Mouse (Mus musculus) bone marrow macrophage, adult 2 months (primary cell): ENCODE data around the gene Ripor3.

ENCODE experiments used
- CTCF ChIP-seq: IDR thresholded peaks from 2 replicates; pipeline ENCODE4 v1.5.1; 2012; ENCODE audit warnings: low read depth, mild to moderate bottlenecking, low read length, moderate library complexity
- POLR2A ChIP-seq: IDR thresholded peaks from 2 replicates; pipeline ENCODE4 v1.6.1; 2012; ENCODE audit warnings: mild to moderate bottlenecking, low read depth, low read length, borderline replicate concordance

DNA sequence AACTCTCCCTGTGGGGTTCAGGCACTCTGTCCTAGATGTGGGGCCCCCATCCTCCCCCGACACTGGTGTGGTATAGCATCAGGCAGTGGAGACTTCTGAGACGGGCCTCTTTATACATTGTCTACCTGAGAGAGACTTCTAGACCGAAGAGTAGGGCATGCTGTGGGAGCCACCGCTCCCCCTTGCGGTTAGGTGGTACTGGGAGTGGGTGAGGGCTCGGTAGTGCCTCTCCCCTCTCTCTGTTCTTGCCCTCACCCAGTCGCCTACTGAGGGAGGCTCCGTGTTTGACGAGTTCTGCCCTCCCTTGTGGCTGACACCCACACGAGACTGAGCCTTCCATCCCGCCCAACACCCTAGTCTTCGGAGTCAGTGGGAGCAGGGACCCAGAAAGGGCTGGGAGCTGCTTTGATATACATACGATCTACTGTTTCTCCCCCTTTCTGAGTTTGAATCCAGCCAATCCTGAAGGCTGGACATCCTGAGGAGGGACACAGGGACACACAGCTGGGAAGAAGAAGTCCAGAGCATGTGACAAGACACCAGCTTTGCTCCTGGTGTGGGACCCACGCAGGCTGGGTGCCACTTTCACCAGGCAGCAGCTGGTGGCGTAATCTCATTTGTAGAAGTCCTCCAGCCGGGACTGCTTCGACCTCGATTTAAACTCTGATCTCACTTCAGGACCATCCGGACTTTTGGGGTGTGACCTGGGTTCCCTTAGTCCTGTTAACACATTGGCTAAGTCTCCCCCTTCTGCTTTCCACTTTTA, 14.4 kb downstream of the Ripor3 start:
- TF ChIP-seq CTCF (no peak), POLR2A (no peak)
